Mouse (Mus musculus): ENCODE data around the gene Gm20431. TPM values are rescaled to one million over a fixed set of nuclear protein-coding genes. Genes with fewer than 3 reads are reported as not detected.
"Not testable (repeated sequence)": the region's sequence is repeated elsewhere in the genome, so short reads cannot be mapped to it uniquely, and the experiment has no call there.

Gene Gm20431
- total RNA-seq, 2 experiments from 2014 or later: 38.9 to 50.9 TPM

GRCm38 (mm10) chr2:167660611-167660971 lies 705 bp downstream of the Gm20431 start:
- no peak for DNase-seq (ENCODE audit: low spot score in 2 of 2)

DNA sequence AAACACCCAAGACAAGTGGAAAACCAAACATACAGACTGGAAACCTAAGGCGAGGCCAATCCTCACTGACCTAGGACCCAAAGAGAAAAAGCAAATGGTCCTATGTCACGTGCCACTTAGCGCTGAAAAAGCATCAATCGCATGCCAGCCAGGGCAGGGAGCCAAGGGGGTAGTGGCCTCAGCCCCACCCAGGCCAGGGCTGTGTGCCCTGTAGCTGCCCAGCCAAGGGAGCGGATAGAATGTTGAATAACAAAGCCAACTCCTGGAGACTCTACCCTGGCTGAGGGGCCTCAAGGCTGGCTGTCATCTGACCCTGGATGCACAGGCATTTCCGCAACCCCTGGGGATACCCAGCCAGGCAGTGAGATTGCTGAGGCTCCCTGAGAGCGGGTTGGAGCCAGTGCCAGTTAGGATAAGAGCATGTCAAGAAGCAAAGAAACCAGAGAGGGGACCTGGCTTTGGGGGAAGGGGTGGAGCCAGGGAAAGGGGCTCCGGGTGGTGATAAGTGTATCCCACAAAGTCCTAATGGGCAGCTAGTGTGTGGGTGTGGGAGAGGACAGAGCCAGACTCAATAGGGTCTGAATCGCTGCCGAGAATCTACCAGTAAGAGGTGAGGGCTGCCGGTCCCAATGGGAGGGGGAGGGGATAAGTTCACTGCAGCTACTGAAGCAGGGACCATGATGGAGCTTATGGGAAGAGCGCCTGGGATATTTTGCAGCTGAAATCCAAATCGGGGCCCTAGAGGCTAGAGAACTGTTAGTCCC lies 1.3 kb downstream of the Gm20431 start:
- DNase-seq (ENCODE audit: low spot score in 2 of 2): peak in 1 of 2 experiments; percentile 45

DNA sequence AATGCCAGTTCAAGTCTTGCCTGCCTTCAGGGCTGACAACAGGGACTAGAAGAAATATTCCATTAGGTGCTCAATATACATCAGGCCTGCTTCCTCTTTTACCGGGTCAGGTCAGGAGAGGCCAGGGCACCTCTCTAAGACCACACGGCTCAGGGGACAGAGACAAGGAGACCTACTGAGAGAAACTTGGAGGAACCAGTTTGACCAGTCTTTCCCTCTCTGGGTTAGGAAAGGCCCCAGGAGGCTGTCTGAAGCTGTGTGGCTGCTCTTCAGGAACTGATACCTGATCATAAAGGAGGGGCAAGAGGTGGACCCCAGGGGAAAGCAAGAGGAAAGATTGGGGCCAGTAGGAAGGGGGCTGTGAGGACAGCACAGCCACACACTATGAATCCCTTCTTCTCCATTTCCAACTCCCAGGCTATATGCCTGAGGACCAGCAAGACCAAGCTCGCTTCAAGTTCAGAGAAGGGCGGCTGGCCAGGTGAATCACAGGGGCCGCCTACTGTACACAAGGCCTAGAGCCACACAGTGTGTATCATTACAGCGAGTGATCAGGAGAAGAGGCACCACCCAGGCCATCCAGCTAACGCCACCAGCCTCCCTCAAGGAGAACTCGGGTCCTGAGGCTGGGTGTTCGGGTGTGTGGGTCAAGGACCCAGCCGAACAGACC lies 2.0 kb downstream of the Gm20431 start:
- no peak for DNase-seq (ENCODE audit: low spot score in 2 of 2)

DNA sequence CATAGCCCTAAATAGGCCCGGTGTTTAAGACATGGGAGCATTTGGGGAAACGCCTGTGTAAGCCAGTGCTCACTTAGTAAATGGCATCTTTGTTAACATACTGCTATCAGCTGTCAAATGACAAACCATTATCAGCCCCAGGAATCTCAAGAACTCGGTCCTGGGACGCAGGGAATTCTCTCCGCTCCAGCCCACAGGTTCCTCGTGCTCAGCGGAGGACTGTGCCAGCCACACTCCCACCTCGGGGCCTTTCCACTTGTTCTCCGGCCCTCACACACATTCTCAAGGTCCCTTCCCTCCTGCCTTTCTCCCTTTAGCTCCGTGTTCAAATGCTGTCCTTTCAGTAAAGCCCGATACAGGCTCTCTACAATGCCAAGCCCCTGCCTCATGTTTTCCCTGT lies 2.6 kb downstream of the Gm20431 start:
- no peak for DNase-seq (ENCODE audit: low spot score in 2 of 2)

DNA sequence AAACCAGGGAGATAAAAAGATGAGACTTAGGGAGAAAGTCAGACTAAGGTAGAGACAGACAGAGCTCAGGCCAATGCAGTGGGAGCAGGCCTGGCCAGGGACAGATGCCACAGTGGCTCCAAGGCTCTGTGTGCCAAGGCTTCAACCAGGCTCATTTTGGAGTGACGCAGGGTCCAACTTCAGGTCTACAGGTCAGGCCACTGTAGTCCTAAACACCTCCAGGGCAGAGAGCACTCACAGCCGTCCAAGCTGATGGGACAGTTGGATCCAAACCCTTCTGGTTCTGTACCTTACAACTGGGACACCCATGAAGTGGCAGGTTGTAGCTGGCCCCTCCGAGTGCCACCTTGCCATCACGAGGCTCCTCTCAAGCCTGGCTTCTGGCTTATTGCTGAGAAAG lies 3.3 kb downstream of the Gm20431 start:
- no peak for DNase-seq (ENCODE audit: low spot score in 2 of 2)

GRCm38 (mm10) chr2:167656629-167657478 lies 4.4 kb downstream of the Gm20431 start:
- DNase-seq (ENCODE audit: low spot score in 2 of 2): no peak

DNA sequence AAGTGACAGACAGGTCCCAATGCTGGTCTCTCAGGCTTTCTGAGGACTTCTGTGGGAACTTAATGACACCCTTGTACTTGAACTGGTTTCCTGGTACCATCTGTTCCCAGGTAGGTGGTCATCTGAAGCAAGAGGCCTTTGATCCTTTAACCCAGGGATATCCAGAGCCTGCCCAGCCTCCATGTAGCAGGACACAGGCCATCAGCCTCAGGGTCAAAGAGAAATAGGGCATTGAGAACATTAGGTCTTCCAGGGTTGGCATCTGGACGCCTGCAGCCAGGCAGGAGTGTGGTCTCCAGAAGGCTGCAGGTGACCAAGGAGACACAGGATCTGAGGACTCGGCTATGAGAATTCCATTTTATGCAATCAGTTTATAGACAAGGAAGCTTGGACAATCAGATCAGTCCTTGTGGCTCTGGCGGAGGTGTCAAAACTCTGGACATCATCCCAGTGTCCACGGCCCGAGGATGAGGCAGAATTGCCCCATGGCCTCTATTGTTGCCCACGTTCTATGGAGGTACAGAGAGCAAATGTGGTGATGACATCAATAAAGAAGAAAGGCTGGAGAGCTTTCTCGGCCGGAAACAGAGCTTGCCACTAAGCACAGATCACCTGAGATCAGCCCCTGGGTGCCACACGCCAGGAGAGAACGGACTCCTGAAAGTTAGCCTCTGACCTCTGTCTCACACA lies 6.2 kb downstream of the Gm20431 start:
- DNase-seq (ENCODE audit: low spot score in 2 of 2): no peak

DNA sequence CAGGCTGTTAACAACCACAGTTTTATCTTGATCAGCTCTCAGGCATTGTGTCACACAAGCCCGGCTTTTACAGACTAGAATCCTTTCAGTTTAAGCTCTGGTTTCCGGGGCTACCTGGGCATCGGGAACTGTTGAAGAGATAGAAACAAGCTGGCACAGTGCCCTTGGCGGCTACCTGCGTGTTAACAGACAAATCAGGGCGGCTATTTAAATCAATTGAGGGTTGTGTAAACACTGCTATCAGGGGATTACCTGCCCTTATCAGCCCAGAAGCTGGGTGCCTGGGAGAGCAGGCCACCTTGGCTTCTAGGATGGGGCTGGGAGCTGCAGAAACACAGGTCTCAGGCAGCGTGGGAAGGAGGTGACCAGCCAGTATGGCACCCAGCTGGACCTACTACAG lies 8.6 kb downstream of the Gm20431 start:
- DNase-seq (ENCODE audit: low spot score in 2 of 2): no peak

- DNase-seq (ENCODE audit: low spot score in 2 of 2): no peak
These were observed 9.7 kb downstream of the Gm20431 start for GRCm38 (mm10) chr2:167651622-167652021.

DNA sequence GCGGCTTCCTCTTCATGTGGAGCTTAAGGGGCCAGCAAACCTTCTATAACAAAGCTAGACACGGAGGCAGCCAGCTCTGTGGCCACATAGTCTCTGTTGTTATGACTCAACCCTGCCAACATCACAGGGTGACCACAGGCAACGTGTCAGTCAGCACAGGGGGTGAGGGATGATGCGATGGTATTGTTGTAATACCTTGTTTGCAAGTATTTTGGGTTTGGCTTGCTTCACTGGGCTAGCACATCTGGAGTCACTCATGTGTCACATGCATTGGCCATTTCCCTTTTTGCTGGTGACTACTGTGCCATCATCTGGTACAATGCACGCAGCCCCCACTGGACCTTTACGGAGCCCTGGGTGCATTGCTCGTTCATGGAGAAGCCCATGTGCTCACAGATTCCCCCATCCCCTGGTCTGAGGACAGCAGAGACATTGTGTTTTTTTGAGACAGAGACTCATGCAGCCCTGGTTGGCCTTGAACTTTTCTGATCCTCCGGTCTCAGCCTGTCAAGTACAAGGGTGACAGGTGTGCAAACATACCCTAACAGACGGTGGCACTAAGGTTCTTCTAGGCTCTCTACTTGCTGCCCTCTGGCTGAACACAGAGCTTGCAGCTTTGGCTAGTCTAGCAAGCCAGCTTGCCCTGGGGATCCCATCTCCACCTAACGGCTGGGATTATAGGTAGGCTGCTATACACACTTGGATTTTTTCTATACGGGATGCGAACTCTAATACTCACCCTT lies 11.8 kb downstream of the Gm20431 start:
- DNase-seq (ENCODE audit: low spot score in 2 of 2): no peak

DNA sequence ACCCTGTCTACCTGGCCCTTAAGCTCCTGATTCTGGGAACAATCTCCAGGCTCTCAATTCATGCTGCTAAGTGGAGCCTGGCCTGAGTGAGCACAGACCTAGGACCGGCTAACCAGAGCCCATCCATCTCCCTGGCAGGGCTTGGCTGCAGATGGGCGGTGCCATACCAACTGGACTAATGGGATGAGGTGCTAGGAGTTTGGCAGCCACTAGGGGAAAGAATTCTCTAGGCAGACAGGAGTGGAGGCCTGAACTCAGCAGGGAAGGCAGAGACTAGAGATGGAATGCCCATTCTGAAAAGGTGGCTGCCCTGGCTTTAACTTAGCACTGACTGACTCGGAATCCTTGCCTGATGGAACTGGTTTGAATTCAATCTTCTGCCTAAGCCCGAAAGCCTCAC lies 14.9 kb downstream of the Gm20431 start:
- DNase-seq (ENCODE audit: low spot score in 2 of 2): no peak

DNA sequence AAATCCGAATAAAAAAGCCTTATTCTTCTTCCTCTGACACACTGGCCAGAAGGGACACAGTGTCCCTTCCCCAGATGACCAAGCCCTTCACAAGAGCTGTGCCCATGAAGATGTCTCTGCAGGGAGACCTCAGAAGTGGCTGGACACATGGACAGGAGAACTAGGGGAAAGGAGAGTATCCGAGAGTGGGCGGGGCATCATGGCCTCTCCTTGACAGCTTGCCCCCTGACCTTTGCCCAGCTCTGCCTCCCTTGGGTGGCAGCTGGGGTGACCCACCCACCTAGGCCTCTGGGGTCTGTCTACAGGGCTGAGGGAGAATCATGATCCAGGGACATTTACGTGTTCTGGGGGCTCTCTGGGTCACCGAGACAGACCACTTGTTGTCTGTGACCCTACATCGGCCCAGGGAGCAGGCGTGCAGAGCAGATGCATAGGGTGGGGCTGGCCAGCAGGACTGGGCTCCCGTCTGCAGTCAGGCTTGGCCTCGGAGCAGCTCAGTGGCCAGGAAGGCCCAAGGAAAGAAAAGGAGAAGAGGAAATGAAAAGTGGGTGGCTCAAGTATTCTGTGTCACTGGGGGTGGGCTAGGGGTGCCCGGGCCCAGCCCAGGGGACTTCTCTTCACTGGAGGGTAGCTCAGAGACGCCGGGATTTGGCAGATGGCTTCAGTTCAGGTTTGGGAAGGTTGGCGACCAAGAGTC lies 17.8 kb downstream of the Gm20431 start:
- not testable (repeated sequence) for DNase-seq (ENCODE audit: low spot score in 2 of 2)

- no peak for DNase-seq (ENCODE audit: low spot score in 2 of 2)
These were observed 19.1 kb downstream of the Gm20431 start for GRCm38 (mm10) chr2:167642164-167642563.

- DNase-seq (ENCODE audit: low spot score in 2 of 2): no peak
These were observed 20.0 kb downstream of the Gm20431 start for GRCm38 (mm10) chr2:167641337-167641736.

GRCm38 (mm10) chr2:167640279-167640678 lies 21.0 kb downstream of the Gm20431 start:
- no peak for DNase-seq (ENCODE audit: low spot score in 2 of 2)

GRCm38 (mm10) chr2:167634865-167635512 lies 26.3 kb downstream of the Gm20431 start:
- no peak for DNase-seq (ENCODE audit: low spot score in 2 of 2)

DNA sequence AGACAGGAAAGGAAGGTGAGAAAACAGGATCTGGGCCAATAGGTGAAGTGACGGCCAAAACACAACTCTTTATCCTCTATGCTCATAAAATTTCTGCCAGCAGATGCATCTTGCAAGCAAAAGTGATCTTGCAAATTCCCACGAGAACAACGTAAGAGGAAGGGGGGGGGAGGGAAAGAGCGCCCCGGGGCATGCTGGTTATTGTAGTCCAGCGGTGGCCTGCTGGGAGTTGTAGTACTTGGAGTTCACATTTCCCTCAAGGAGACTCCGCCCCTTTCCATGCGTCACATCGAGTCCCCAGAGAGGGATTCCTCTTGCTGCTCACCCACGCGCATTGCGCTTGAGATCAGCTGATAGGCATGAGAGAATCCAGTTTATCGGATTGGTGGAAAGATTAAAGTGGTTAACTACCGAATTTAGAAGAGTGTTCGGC lies 26.9 kb downstream of the Gm20431 start:
- DNase-seq (ENCODE audit: low spot score in 2 of 2): peak; percentile 89 to 98

DNA sequence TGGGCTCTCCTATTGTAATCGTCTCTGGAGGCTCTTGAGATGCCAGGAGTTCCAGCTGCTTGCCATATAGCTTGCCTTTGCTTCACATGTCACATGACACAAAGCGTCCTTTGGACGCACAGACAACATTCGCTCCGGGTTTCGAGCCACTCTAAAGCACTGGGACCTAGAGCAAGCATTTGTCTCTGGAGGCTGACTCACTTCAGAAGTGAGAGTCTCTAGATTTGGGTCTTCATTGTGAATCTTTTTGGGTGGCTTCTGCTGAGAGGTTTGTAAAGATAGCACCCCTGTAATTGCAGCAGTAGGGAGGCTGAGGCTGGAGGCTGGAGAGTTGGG lies 27.8 kb downstream of the Gm20431 start:
- no peak for DNase-seq (ENCODE audit: low spot score in 2 of 2)

GRCm38 (mm10) chr2:167632731-167633536 lies 28.4 kb downstream of the Gm20431 start:
- DNase-seq (ENCODE audit: low spot score in 2 of 2): no peak

Measured in layer of hippocampus, postnatal 14 days (tissue).